Mouse (Mus musculus): ENCODE measurements around the gene P2ry6. TPM values are rescaled to one million over a fixed set of nuclear protein-coding genes. Genes with fewer than 3 reads are reported as not detected.
A peak's percentile ranks its signal among the peaks of the same experiment; 100 is the strongest.

Gene P2ry6
- total RNA-seq, 1 experiment, result 0.45 TPM

DNA sequence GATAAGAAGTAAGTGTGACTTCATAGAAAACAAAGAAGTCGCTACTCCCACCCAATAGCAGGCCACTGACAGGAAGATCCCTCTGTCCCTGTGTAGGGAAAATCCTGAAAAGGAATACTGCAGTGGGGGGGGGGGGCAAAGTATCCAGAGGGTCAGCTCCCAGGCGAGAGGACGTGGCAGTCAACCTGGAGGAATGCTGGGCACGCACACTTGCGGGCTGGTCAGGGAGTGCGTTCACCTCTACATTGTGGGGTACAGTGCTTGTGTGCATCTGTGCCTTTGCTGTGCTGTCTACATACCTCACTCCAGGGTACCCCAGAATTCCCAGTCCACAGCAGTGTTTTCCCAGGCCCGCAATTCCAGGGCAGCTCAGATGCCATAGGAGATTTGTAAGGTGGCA is 8.4 kb downstream of the P2ry6 start:
- in situ Hi-C loops (cut with MboI; ENCODE audit: low sequenced_read_pairs in 2 of 2, unreplicated experiment in 2 of 2), result no loop called here
- no peaks in the 10 kb centered on the region for H3K9me3 ChIP-seq (ENCODE audit: control insufficient read depth, insufficient read depth, low read depth, low read length)
- H3K36me3 ChIP-seq (ENCODE audit: control insufficient read depth, insufficient read depth, low read length, poor library complexity, severe bottlenecking), result no peaks in the 10 kb centered on the region
- TF ChIP-seq ZNF384 (IDR thresholded peaks at IDR 0.05; ENCODE audit: low read depth, low read length), result no peak
- no peak for TF ChIP-seq ZC3H11A (IDR thresholded peaks at IDR 0.05; ENCODE audit: borderline replicate concordance, low read depth, low read length)
- TF ChIP-seq CHD2 (IDR thresholded peaks at IDR 0.05; ENCODE audit: low read depth, low read length), result no peak
- TF ChIP-seq MAFK (IDR thresholded peaks at IDR 0.05; ENCODE audit: insufficient read depth, low read depth, low read length), result no peak
- no peak for TF ChIP-seq HCFC1 (IDR thresholded peaks at IDR 0.05; ENCODE audit: borderline replicate concordance, insufficient read depth, low read length)
- H3K4me1 ChIP-seq (ENCODE audit: control insufficient read depth in 2 of 2, insufficient read depth in 2 of 2, low read length in 2 of 2, poor library complexity in 1 of 2), result peaks cover 0 to 6% of the 10 kb centered on the region in 2 experiments; a peak in 1 of 4 replicates
- no peak overlapping the region for H3K4me3 ChIP-seq (ENCODE audit: insufficient read depth in 1 of 2, low read depth in 1 of 2, low read length in 2 of 2, poor library complexity in 1 of 2, severe bottlenecking in 1 of 2)
- H3K27ac ChIP-seq (ENCODE audit: insufficient read depth, low read depth, low read length, poor library complexity, severe bottlenecking), result no peak overlapping the region
- DNase-seq (ENCODE audit: low read depth, low spot score), result no peak
- no peak overlapping the region for H3K9ac ChIP-seq (ENCODE audit: insufficient read depth, low read depth, low read length, poor library complexity, severe bottlenecking)

DNA sequence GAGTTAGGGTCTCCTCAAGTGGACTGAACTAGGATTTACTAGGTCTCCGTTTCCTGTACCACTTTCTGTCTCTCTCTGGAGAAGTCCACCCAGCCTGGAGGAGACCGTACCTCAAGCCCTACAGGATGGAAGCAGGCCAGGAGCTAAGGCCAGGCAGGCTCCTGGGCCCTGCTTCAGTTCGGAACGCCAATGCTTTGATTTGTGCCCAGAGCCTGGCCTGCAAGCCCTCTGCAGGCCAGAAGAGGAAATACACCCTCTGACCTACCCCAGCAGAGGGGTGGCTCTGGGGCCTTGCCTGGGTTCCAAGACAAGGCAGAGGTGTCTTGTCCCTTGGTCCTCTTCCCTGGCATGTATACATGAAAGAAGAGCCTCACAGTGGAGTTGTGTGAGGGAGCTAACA is 9.4 kb downstream of the P2ry6 start:
- H3K36me3 ChIP-seq (ENCODE audit: control insufficient read depth, insufficient read depth, low read length, poor library complexity, severe bottlenecking), result no peaks in the 10 kb centered on the region

DNA sequence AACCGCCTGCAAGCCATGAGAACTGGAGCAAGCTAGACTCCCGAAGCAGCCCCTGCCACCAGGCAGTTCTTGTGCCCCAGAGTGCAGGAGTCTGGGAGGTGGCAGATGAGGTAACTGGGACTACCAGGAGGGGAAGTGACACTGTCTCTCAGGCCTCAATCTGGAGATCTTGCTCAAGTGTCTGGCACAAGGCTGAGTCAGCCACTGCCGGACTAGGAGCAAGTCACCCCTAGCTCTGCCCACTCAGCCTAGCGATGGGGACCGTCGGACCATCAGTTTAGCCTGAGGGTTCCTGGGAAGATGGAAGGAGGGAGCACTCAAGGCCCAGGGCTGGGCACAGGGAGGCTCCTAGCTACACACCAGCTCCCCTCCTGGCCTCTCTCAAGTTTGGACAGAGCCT is 10.2 kb downstream of the P2ry6 start:
- DNase-seq (ENCODE audit: low read depth, low spot score), result no peak
- TF ChIP-seq HCFC1 (IDR thresholded peaks at IDR 0.05; ENCODE audit: borderline replicate concordance, insufficient read depth, low read length) (no peak), ZNF384 (IDR thresholded peaks at IDR 0.05; ENCODE audit: low read depth, low read length) (no peak), MAFK (IDR thresholded peaks at IDR 0.05; ENCODE audit: insufficient read depth, low read depth, low read length) (no peak), CHD2 (IDR thresholded peaks at IDR 0.05; ENCODE audit: low read depth, low read length) (no peak), ZC3H11A (IDR thresholded peaks at IDR 0.05; ENCODE audit: borderline replicate concordance, low read depth, low read length) (no peak)

More for the DNA sequence above, 9.4 kb downstream of the P2ry6 start:
- TF ChIP-seq HCFC1 (IDR thresholded peaks at IDR 0.05; ENCODE audit: borderline replicate concordance, insufficient read depth, low read length) (no peak), ZC3H11A (IDR thresholded peaks at IDR 0.05; ENCODE audit: borderline replicate concordance, low read depth, low read length) (0 out of 2 replicates have a peak, but pooled peaks have one; percentile 2)
- H3K27ac ChIP-seq (ENCODE audit: insufficient read depth, low read depth, low read length, poor library complexity, severe bottlenecking), result no peak overlapping the region
- 0 out of 4 replicates have a peak, but pooled peaks cover 0 to 4% of the 10 kb centered on the region in 2 experiments for H3K4me1 ChIP-seq (ENCODE audit: control insufficient read depth in 2 of 2, insufficient read depth in 2 of 2, low read length in 2 of 2, poor library complexity in 1 of 2)
- H3K9ac ChIP-seq (ENCODE audit: insufficient read depth, low read depth, low read length, poor library complexity, severe bottlenecking), result no peak overlapping the region
- no peak overlapping the region for H3K4me3 ChIP-seq (ENCODE audit: insufficient read depth in 1 of 2, low read depth in 1 of 2, low read length in 2 of 2, poor library complexity in 1 of 2, severe bottlenecking in 1 of 2)
- in situ Hi-C loops (cut with MboI; ENCODE audit: low sequenced_read_pairs in 2 of 2, unreplicated experiment in 2 of 2), result no loop called here
- no peaks in the 10 kb centered on the region for H3K9me3 ChIP-seq (ENCODE audit: control insufficient read depth, insufficient read depth, low read depth, low read length)
- DNase-seq (ENCODE audit: low read depth, low spot score), result no peak

DNA sequence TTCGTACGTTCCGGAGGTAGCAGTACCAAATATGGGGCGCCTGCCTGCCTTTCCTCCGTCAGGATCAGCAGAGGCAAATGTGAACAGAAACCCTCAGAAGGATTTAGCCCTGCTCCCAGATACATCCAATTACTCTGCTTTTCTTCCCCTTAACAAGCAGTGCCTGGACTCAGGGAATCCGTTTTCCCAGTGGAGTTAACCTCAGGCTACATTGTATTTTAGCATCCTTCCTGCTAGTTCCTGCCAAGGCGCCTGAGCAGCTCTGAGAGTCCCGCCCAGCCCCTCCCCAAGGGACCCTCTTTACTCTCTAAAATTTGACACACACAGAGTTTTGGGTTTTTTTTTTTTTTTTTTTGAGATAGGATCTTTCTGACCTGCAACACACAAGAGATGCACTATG is 11.1 kb downstream of the P2ry6 start:
- Histone ChIP-seq H3K27ac (ENCODE audit: insufficient read depth, low read depth, low read length, poor library complexity, severe bottlenecking) (no peak overlapping the region), H3K9me3 (ENCODE audit: control insufficient read depth, insufficient read depth, low read depth, low read length) (no peaks in the 10 kb centered on the region), H3K36me3 (ENCODE audit: control insufficient read depth, insufficient read depth, low read length, poor library complexity, severe bottlenecking) (no peaks in the 10 kb centered on the region), H3K4me1 (ENCODE audit: control insufficient read depth in 2 of 2, insufficient read depth in 2 of 2, low read length in 2 of 2, poor library complexity in 1 of 2) (0 out of 4 replicates have a peak, but pooled peaks cover 0 to 2% of the 10 kb centered on the region in 2 experiments), H3K9ac (ENCODE audit: insufficient read depth, low read depth, low read length, poor library complexity, severe bottlenecking) (no peak overlapping the region), H3K4me3 (ENCODE audit: insufficient read depth in 1 of 2, low read depth in 1 of 2, low read length in 2 of 2, poor library complexity in 1 of 2, severe bottlenecking in 1 of 2) (no peak overlapping the region)
- no peak for TF ChIP-seq ZNF384 (IDR thresholded peaks at IDR 0.05; ENCODE audit: low read depth, low read length)
- no peak for TF ChIP-seq MAFK (IDR thresholded peaks at IDR 0.05; ENCODE audit: insufficient read depth, low read depth, low read length)
- no peak for TF ChIP-seq ZC3H11A (IDR thresholded peaks at IDR 0.05; ENCODE audit: borderline replicate concordance, low read depth, low read length)
- TF ChIP-seq CHD2 (IDR thresholded peaks at IDR 0.05; ENCODE audit: low read depth, low read length), result no peak
- TF ChIP-seq HCFC1 (IDR thresholded peaks at IDR 0.05; ENCODE audit: borderline replicate concordance, insufficient read depth, low read length), result no peak
- no peak for DNase-seq (ENCODE audit: low read depth, low spot score)
- in situ Hi-C loops (cut with MboI; ENCODE audit: low sequenced_read_pairs in 2 of 2, unreplicated experiment in 2 of 2), result no loop called here

More for the DNA sequence above, 10.2 kb downstream of the P2ry6 start:
- H3K36me3 ChIP-seq (ENCODE audit: control insufficient read depth, insufficient read depth, low read length, poor library complexity, severe bottlenecking), result no peaks in the 10 kb centered on the region
- no peak overlapping the region for H3K27ac ChIP-seq (ENCODE audit: insufficient read depth, low read depth, low read length, poor library complexity, severe bottlenecking)
- no peak overlapping the region for H3K4me3 ChIP-seq (ENCODE audit: insufficient read depth in 1 of 2, low read depth in 1 of 2, low read length in 2 of 2, poor library complexity in 1 of 2, severe bottlenecking in 1 of 2)
- no peak overlapping the region for H3K9ac ChIP-seq (ENCODE audit: insufficient read depth, low read depth, low read length, poor library complexity, severe bottlenecking)
- in situ Hi-C loops (cut with MboI; ENCODE audit: low sequenced_read_pairs in 2 of 2, unreplicated experiment in 2 of 2), result no loop called here
- H3K9me3 ChIP-seq (ENCODE audit: control insufficient read depth, insufficient read depth, low read depth, low read length), result no peaks in the 10 kb centered on the region
- 0 out of 4 replicates have a peak, but pooled peaks cover 0 to 4% of the 10 kb centered on the region in 2 experiments for H3K4me1 ChIP-seq (ENCODE audit: control insufficient read depth in 2 of 2, insufficient read depth in 2 of 2, low read length in 2 of 2, poor library complexity in 1 of 2)

DNA sequence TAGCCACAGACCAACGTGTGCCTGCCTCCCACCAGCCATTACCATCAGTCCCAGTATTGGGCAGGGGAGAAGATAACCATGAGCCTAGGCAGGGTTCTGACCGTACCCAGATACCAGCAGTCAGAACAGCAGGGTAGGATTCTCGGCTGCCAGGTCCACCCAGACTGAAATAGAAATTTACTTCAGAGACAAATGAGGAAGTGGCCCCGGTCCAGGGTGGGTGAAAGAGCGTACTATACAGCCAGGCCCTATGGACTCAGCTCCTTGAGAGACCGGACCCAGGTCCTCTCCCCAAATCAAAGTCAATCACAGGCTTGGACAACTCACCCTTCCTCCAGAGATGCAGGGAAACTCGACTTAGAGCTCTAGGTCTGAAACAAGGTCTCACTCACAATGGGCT is 13.3 kb downstream of the P2ry6 start:
- Histone ChIP-seq H3K4me1 (ENCODE audit: control insufficient read depth in 2 of 2, insufficient read depth in 2 of 2, low read length in 2 of 2, poor library complexity in 1 of 2) (no peaks in the 10 kb centered on the region), H3K4me3 (ENCODE audit: insufficient read depth in 1 of 2, low read depth in 1 of 2, low read length in 2 of 2, poor library complexity in 1 of 2, severe bottlenecking in 1 of 2) (no peak overlapping the region), H3K9ac (ENCODE audit: insufficient read depth, low read depth, low read length, poor library complexity, severe bottlenecking) (no peak overlapping the region), H3K36me3 (ENCODE audit: control insufficient read depth, insufficient read depth, low read length, poor library complexity, severe bottlenecking) (no peaks in the 10 kb centered on the region), H3K9me3 (ENCODE audit: control insufficient read depth, insufficient read depth, low read depth, low read length) (no peaks in the 10 kb centered on the region), H3K27ac (ENCODE audit: insufficient read depth, low read depth, low read length, poor library complexity, severe bottlenecking) (no peak overlapping the region)
- no peak for DNase-seq (ENCODE audit: low read depth, low spot score)
- in situ Hi-C loops (cut with MboI; ENCODE audit: low sequenced_read_pairs in 2 of 2, unreplicated experiment in 2 of 2), result no loop called here
- TF ChIP-seq ZNF384 (IDR thresholded peaks at IDR 0.05; ENCODE audit: low read depth, low read length), result no peak
- no peak for TF ChIP-seq HCFC1 (IDR thresholded peaks at IDR 0.05; ENCODE audit: borderline replicate concordance, insufficient read depth, low read length)
- TF ChIP-seq MAFK (IDR thresholded peaks at IDR 0.05; ENCODE audit: insufficient read depth, low read depth, low read length), result no peak
- no peak for TF ChIP-seq ZC3H11A (IDR thresholded peaks at IDR 0.05; ENCODE audit: borderline replicate concordance, low read depth, low read length)
- no peak for TF ChIP-seq CHD2 (IDR thresholded peaks at IDR 0.05; ENCODE audit: low read depth, low read length)

All from ES-E14 (cell line).